Comparison of ENCODE assay signal across 8 mouse cellular contexts in the genomic region with DNA sequence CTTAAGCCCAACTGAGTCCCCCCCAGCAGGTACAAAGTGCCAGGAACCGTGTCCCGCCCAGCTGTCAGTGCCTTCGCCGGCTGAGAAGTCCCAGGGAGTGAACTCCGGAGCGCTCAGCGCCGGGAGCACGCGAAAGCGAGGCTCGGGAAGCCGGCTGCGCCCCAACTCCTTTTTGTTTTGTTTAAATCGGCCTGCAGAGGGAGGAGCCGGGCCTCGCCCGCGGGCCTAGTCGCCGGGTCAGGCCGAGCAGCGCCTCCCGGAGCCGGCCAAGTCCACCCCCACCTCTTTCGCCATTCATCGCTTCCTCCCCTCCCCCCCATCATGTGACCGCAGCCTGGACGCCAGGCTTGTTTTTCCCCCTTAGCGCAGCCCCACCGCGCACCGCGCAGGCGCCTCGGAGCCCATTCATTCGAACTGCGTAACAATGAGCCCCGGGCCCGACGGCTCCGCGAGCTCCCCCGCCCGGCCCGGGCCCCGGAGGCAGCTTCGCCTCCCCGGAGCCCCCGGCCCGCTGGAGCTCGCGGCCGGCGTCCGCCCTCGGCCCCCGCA. TPM values are rescaled to one million over a fixed set of nuclear protein-coding genes. Genes with fewer than 3 reads are reported as not detected.
DNase-seq lines count a peak whose midpoint lies in the region; ATAC-seq lines count a peak whose summit lies in the region.

No protein-coding gene starts in this region.

- no peaks in the 10 kb centered on the region for H3K27me3 ChIP-seq in lung, embryonic 16.5 days (ENCODE audit: control insufficient read depth, insufficient read depth, low read depth, low read length)

- H3K9me3 ChIP-seq in lung, embryonic 16.5 days (ENCODE audit: control insufficient read depth, low read length): no peaks in the 10 kb centered on the region

- H3K4me1 ChIP-seq in lung, embryonic 16.5 days (replicated peaks; ENCODE audit: control insufficient read depth, insufficient read depth, low read length): peaks cover 7% of the 10 kb centered on the region; the same call in 1 of the 2 replicates

- peak; percentile 13 to 34; a peak in 3 of 4 replicates for ATAC-seq in hematopoietic stem cell, adult 5-6 weeks (replicated peaks in 1 of 2; ENCODE audit: insufficient read depth in 1 of 2, low FRiP score in 2 of 2, low TSS enrichment in 1 of 2, low read depth in 1 of 2, poor library complexity in 2 of 2, severe bottlenecking in 2 of 2)
- peak; percentile 79 for ATAC-seq in lung, embryonic 16.5 days (ENCODE audit: low read depth)

- WGBS in lung, embryonic 16.5 days: under 1% methylated on average over 56 of the region's 58 CpGs

- H3K9ac ChIP-seq in lung, embryonic 16.5 days (ENCODE audit: low read length): peak overlapping the region; percentile 93

- peak overlapping the region; percentile 76 for H3K4me2 ChIP-seq in lung, embryonic 16.5 days (ENCODE audit: low read depth, low read length)

- H3K27ac ChIP-seq in lung, embryonic 16.5 days (ENCODE audit: low read length): peak overlapping the region; percentile 99

- DNase-seq in MEL-GATA-1-ER (ENCODE audit: extremely low read depth, low read depth): peak; percentile 66
- DNase-seq in cerebellum, adult 8-10 months: peak; percentile 81
- peak; percentile 96 for DNase-seq in forelimb bud, embryonic 11.5 days (ENCODE audit: low read depth, low spot score)
- peak; percentile 71 for DNase-seq in layer of hippocampus, adult 9-10 months (ENCODE audit: low spot score)
- DNase-seq in ovary, postnatal 10 days (ENCODE audit: low spot score): peak; percentile 76
- peak; percentile 65 to 68 for DNase-seq in thymus, postnatal 10 days (ENCODE audit: low spot score in 2 of 2)

- no peaks in the 10 kb centered on the region for H3K36me3 ChIP-seq in lung, embryonic 16.5 days (ENCODE audit: control insufficient read depth, insufficient read depth, low read length)

- peak overlapping the region; percentile 87 for H3K4me3 ChIP-seq in lung, embryonic 16.5 days (ENCODE audit: low read length)

RNA-seq across cellular contexts. Expression of a gene that starts 1.1 kb away (rescaled TPM):
- total RNA-seq in hematopoietic stem cell, adult 5-6 weeks (2017): 93.9 and 127 TPM in 2 replicates
- polyA plus RNA-seq in lung, embryonic 16.5 days (2015; fragmentation: Nextera tagmentation; extraction: Ambion mirVana): 146 and 157 TPM in 2 replicates

Comparison
In these comparisons a context has a peak if more than half of its experiments do, and no peak if none do; other contexts are left out.
1. Peak in every context shown above with its lines: DNase-seq, ATAC-seq, H3K4me3 ChIP-seq and H3K27ac ChIP-seq.